Comparison of ENCODE assay signal across 21 mouse cellular contexts in the genomic region with DNA sequence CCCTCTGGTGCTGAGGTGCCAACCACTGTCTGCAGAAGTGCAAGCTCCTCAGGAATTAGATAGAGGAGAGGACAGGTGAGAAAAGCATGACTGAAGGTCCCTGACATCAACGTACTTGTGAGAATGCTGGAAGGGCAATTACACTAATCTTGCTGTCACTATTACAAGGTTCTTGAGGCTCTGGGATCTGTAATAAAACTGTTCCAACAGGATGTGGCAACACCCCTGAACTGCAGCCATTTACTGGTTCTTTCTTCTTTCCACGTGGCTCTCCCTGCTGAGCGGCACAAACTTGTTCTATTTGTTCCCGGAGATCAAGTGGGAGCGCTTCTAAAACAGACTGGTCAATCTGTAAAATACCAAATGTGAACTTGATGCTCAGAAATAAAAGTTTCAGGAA.
"Had no signal": no experiment of that assay in that cellular context is flagged by ENCODE, and none has a peak within 500 bp of the region (broad histone marks: within the 10 kb centered on the region; RNA-seq: fewer than 3 reads in every experiment).

No protein-coding gene starts in this region.

- H3K9ac ChIP-seq: kidney, embryonic 15.5 days; liver, embryonic 14.5 days; lung, embryonic 15.5 days; midbrain, embryonic 13.5 days; neural tube, embryonic 13.5 days; stomach, embryonic 15.5 days had no signal

- ATAC-seq: midbrain, embryonic 13.5 days; midbrain, embryonic 16.5 days had no signal

- H3K4me3 ChIP-seq: kidney, embryonic 15.5 days; lung, embryonic 15.5 days; megakaryocyte, embryonic 14.5 days; midbrain, embryonic 10.5 days; midbrain, embryonic 13.5 days; myocyte; neural tube, embryonic 13.5 days; stomach, embryonic 15.5 days had no signal

- H3K4me1 ChIP-seq: kidney, embryonic 15.5 days; lung, embryonic 15.5 days; midbrain, embryonic 10.5 days; midbrain, embryonic 13.5 days; neural tube, embryonic 13.5 days; stomach, embryonic 15.5 days had no signal

- H3K27me3 ChIP-seq: kidney, embryonic 15.5 days; lung, embryonic 15.5 days; megakaryocyte, embryonic 14.5 days; midbrain, embryonic 13.5 days; neural tube, embryonic 13.5 days; stomach, embryonic 15.5 days had no signal

- DNase-seq: kidney, postnatal 10 days; kidney, postnatal 36 days; lung, adult 18-20 months; lung, postnatal 10 days; lung, postnatal 36 days; retina, postnatal 1 day; right cerebral cortex, postnatal 25 days; spleen, adult 18-20 months; thymus, adult 18-20 months; thymus, postnatal 36 days had no signal

- H3K9me3 ChIP-seq: kidney, embryonic 15.5 days; lung, embryonic 15.5 days; megakaryocyte, embryonic 14.5 days; midbrain, embryonic 10.5 days; midbrain, embryonic 13.5 days; neural tube, embryonic 13.5 days; stomach, embryonic 15.5 days had no signal

- H3K27ac ChIP-seq: kidney, embryonic 15.5 days; liver, embryonic 14.5 days; lung, embryonic 15.5 days; midbrain, embryonic 10.5 days; midbrain, embryonic 13.5 days; neural tube, embryonic 13.5 days; stomach, embryonic 15.5 days had no signal

- H3K4me2 ChIP-seq: kidney, embryonic 15.5 days; liver, embryonic 11.5 days; lung, embryonic 15.5 days; midbrain, embryonic 13.5 days; neural tube, embryonic 13.5 days; stomach, embryonic 15.5 days had no signal
